Mouse (Mus musculus): Measurements from ENCODE around the gene Fbxo41. TPM values are rescaled to one million over a fixed set of nuclear protein-coding genes. Genes with fewer than 3 reads are reported as not detected.

The Fbxo41 gene
- polyA plus RNA-seq, 1 experiment from 2014 or later = 9.5 TPM

Other genes with a start within 250 kb of the Fbxo41 start
- 23.1 and 27.1 TPM in 2 replicates for gene Sfxn5, start 169.6 kb downstream of the Fbxo41 start, polyA plus RNA-seq (2015; fragmentation: Nextera tagmentation; extraction: Ambion mirVana)
- 15.4 and 19.3 TPM in 2 replicates for gene Rab11fip5, start 128.4 kb downstream of the Fbxo41 start, polyA plus RNA-seq (2015; fragmentation: Nextera tagmentation; extraction: Ambion mirVana)
- not detected in 2 replicates for gene Noto, start 79.1 kb downstream of the Fbxo41 start, polyA plus RNA-seq (2015; fragmentation: Nextera tagmentation; extraction: Ambion mirVana)
- 57.9 and 69.8 TPM in 2 replicates for gene Smyd5, start 71.0 kb downstream of the Fbxo41 start, polyA plus RNA-seq (2015; fragmentation: Nextera tagmentation; extraction: Ambion mirVana)
- 666 and 671 TPM in 2 replicates for gene Cct7, start 51.5 kb downstream of the Fbxo41 start, polyA plus RNA-seq (2015; fragmentation: Nextera tagmentation; extraction: Ambion mirVana)
- 24.5 and 28.6 TPM in 2 replicates for gene Pradc1, start 51.0 kb downstream of the Fbxo41 start, polyA plus RNA-seq (2015; fragmentation: Nextera tagmentation; extraction: Ambion mirVana)
- 0.11 and 0.28 TPM in 2 replicates for gene Egr4, start 10.6 kb upstream of the Fbxo41 start, polyA plus RNA-seq (2015; fragmentation: Nextera tagmentation; extraction: Ambion mirVana)
- 4.8 and 6.2 TPM in 2 replicates for gene Alms1, start 84.5 kb upstream of the Fbxo41 start, polyA plus RNA-seq (2015; fragmentation: Nextera tagmentation; extraction: Ambion mirVana)
- 0.11 TPM in 1 of 2 replicates, not detected in the other for gene Nat8f7, start 210.2 kb upstream of the Fbxo41 start, polyA plus RNA-seq (2015; fragmentation: Nextera tagmentation; extraction: Ambion mirVana)